Mouse (Mus musculus) midbrain, postnatal 0 days (tissue): ENCODE data around the gene Gnpda2. TPM values are rescaled to one million over a fixed set of nuclear protein-coding genes. Genes with fewer than 3 reads are reported as not detected.

ENCODE experiments used
- ATAC-seq: fragments of 200-750 bp; cut with Nextera tagmentation; 2 replicates; pipeline ENCODE4 v1.8.0; 2017; ENCODE audit warnings: moderate number of reproducible peaks, mild to moderate bottlenecking, moderate TSS enrichment, moderate library complexity; ENCODE audit not compliant: low FRiP score
- DNase-seq: peaks from one replicate; pipeline ENCODE4 v3.0.0-alpha.2; 2015; ENCODE audit warnings: low spot score
- H3K27ac ChIP-seq: fragments of 300-500 bp; sonication (generic); 2 replicates; pipeline ENCODE4 v1.5.1; 2014; ENCODE audit warnings: low read depth, mild to moderate bottlenecking, low read length, mixed read lengths
- H3K27me3 ChIP-seq: fragments of 300-500 bp; sonication (generic); 2 replicates; pipeline ENCODE4 v1.6.1; 2014; ENCODE audit warnings: low read length, control low read depth, mixed read lengths; ENCODE audit not compliant: insufficient read depth
- H3K36me3 ChIP-seq: fragments of 300-500 bp; sonication (generic); 2 replicates; pipeline ENCODE4 v1.6.1; 2014; ENCODE audit warnings: low read length, control low read depth, mixed read lengths; ENCODE audit not compliant: insufficient read depth
- H3K4me1 ChIP-seq: fragments of 300-500 bp; sonication (generic); 2 replicates; pipeline ENCODE4 v1.6.1; 2014; ENCODE audit warnings: mild to moderate bottlenecking, control low read depth, antibody characterized with exemption, low read length, mixed read lengths; ENCODE audit not compliant: insufficient read depth
- H3K4me2 ChIP-seq: fragments of 300-500 bp; sonication (generic); 2 replicates; pipeline ENCODE4 v1.6.1; 2014; ENCODE audit warnings: low read depth, mild to moderate bottlenecking, low read length, mixed read lengths; ENCODE audit not compliant: poor library complexity, severe bottlenecking
- H3K4me3 ChIP-seq: fragments of 300-500 bp; sonication (generic); 2 replicates; pipeline ENCODE4 v1.5.1; 2014; ENCODE audit warnings: low read depth, mild to moderate bottlenecking, low read length, moderate library complexity
- H3K9ac ChIP-seq: fragments of 300-500 bp; sonication (generic); replicated peaks from 2 replicates; pipeline ENCODE4 v1.6.1; 2014; ENCODE audit warnings: mild to moderate bottlenecking, low read length, moderate library complexity, mixed read lengths; ENCODE audit not compliant: poor library complexity, severe bottlenecking
- H3K9me3 ChIP-seq: fragments of 300-500 bp; sonication (generic); 2 replicates; pipeline ENCODE4 v1.6.1; 2016; ENCODE audit warnings: low read length, control low read depth
- CTCF ChIP-seq: IDR thresholded peaks from 2 replicates; pipeline ENCODE4 v1.5.1; 2016; ENCODE audit warnings: antibody characterized with exemption, mild to moderate bottlenecking
- WGBS: fragments of 180-500 bp; shearing (Covaris S2); extraction: QIAGEN DNeasy Blood & Tissue Kit; methylation state at CpG from one replicate; pipeline ENCODE4 v1.1.7; 2014; 5-methylcytosine and 5-hydroxymethylcytosine counted together
- polyA plus RNA-seq: library from polyadenylated mRNA; unstranded; fragments of >200 nt; fragmentation: Nextera tagmentation; extraction: Ambion mirVana; gene quantifications from 2 replicates; pipeline ENCODE4 v1.2.1, GENCODE M21; 2015
- total RNA-seq: library from RNA; depleted of rRNA; stranded (reverse); fragments of >200 nt; gene quantifications from 2 replicates; pipeline ENCODE4 v1.2.3, GENCODE M21; 2014; rRNA removed

Gene Gnpda2
- 14.3 and 14.9 TPM in 2 replicates for total RNA-seq
- 32.5 and 36.4 TPM in 2 replicates for polyA plus RNA-seq

DNA sequence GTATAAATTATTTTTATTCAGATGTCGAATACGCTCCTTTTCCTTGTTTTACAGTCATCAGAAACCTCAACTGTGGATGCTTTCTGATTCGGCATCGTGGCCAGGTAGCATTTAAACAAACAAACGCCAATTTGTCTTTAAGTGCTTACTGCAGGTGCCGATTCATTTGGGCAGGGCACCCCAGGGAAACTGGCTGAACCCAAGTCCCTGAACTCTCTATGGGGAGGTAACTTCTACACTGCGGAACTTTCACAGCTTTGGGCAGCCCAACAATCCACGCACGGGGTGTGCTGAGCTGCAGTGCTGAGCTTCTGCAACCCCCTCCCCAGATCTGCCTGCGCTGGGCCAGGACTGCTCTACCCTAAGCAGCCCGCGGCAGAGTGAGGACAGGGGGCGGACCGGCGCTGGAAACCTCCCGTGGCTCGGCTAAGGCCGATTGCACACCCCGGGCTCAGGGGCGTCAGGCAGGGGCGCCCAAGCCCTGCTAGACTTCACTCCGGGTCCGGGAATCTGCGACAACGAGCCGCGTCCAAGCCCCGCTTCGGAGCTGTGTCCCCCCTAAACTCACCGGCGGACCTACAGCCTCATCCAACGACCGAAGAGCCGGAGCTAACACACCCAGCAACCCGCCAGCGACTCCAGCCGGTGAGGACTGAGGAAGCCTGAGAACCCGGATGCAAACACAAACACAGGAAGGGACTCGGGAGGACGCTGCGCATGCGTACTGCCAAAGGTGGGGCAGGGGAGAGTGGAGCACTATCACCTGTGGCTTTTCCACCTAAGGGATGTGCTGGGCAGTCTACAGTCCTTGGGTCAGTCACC, at the start of gene Gnpda2:
TSS of gene Gnpda2 (minus strand) at position 701 of the 822 bp plus-strand sequence.
- Histone ChIP-seq H3K27me3 (no peaks in the 10 kb centered on the region), H3K4me3 (peak within 1 kb of the TSS; percentile 70), H3K27ac (peak within 1 kb of the TSS; percentile 81), H3K4me2 (peak within 1 kb of the TSS; percentile 73), H3K9me3 (no peaks in the 10 kb centered on the region), H3K36me3 (no peaks in the 10 kb centered on the region; the same call in 1 of the 2 replicates), H3K9ac (peak within 1 kb of the TSS; percentile 86), H3K4me1 (no peaks in the 10 kb centered on the region)
- ATAC-seq, result peak; percentile 96
- DNase-seq, result peak; percentile 97
- whole genome bisulfite sequencing, result 4% methylated on average over 42 of the region's 42 CpGs
- TF ChIP-seq CTCF, result peak; percentile 73

DNA sequence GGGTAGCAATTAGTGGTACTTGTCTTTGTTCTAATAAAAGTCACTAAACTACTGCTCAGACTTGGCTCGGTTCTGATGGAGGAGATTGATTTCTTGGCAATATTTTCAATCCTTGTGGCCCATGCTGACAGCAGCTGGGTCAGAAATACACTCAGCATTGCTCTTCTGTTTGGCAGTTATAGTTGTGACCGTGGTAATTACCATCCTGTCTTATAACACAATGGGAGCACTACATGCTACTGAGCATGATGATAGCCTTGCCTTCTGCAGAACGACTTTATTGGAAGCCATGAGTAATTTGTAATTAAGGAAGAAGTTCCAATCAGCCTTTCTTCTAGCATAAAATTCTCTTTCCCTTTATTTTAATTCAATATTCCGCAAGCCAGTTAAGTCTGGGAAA, 42.6 kb upstream of the Gnpda2 start:
- Histone ChIP-seq H3K4me3 (no peak overlapping the region), H3K36me3 (no peaks in the 10 kb centered on the region), H3K27ac (no peak overlapping the region), H3K27me3 (no peaks in the 10 kb centered on the region), H3K9me3 (no peaks in the 10 kb centered on the region), H3K4me2 (no peak overlapping the region), H3K4me1 (no peaks in the 10 kb centered on the region), H3K9ac (no peak overlapping the region)
- no peak for TF ChIP-seq CTCF
- ATAC-seq, result no peak
- WGBS, result 69% methylated on average over 4 of the region's 4 CpGs
- peak; percentile 47 for DNase-seq

DNA sequence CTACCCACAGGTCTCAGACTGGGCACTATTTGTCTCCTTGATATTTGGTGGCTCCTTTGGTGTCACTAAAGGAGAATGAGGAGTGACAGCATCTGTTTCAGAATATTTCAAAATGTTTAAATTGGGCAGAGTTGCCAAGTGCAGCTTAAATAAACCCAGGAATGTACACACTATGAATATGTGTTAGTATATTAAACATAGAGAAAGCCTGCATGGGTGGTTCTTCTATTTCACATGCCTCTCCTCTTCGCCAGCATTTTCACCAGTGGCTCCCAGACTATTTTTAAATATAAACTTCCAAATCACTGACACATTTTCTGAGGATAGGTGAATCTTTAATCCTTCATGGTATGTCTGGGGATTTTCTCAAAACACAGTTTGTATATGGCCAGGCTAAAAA, 28.8 kb upstream of the Gnpda2 start:
- Histone ChIP-seq H3K4me1 (no peaks in the 10 kb centered on the region), H3K4me2 (no peak overlapping the region), H3K36me3 (no peaks in the 10 kb centered on the region), H3K9me3 (no peaks in the 10 kb centered on the region), H3K4me3 (no peak overlapping the region), H3K27ac (no peak overlapping the region), H3K27me3 (no peaks in the 10 kb centered on the region), H3K9ac (no peak overlapping the region)
- no peak for TF ChIP-seq CTCF
- ATAC-seq (no peak), DNase-seq (no peak)
- WGBS, result 82% methylated on average over 1 of the region's 1 CpGs

DNA sequence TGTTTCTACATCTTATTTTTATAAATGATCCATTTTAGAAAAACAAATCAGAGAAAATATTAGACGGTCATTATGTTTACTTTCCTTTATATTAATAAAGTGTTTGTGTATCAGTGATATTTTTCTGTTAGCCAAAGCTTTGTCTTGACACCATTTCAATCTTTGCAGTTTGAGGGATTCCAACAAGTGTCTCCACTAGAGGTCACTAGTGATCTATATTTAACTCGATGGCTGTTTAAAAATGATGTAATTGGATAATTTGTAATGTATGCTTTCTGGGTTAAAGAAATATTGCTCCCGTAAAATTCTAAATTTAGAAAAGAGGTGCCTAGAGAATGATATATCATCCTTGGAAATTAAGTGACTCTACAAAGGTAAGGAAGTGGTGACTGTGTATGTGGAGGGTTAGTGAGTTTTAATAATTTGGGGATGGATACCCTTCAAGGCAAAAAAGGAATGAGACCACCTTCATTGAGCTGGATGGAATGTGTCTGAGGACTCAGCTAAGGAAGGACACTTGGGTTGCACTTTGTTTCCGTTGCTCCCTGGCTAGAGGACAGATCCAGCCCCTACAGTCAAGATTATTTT, 21.2 kb upstream of the Gnpda2 start:
- peak; percentile 82 for TF ChIP-seq CTCF
- no peak for ATAC-seq
- Histone ChIP-seq H3K27ac (no peak overlapping the region), H3K9me3 (no peaks in the 10 kb centered on the region), H3K4me3 (no peak overlapping the region), H3K4me2 (no peak overlapping the region), H3K4me1 (no peaks in the 10 kb centered on the region), H3K27me3 (no peaks in the 10 kb centered on the region), H3K9ac (no peak overlapping the region), H3K36me3 (no peaks in the 10 kb centered on the region)
- DNase-seq, result peak; percentile 78
- WGBS, result 20% methylated on average over 4 of the region's 4 CpGs

DNA sequence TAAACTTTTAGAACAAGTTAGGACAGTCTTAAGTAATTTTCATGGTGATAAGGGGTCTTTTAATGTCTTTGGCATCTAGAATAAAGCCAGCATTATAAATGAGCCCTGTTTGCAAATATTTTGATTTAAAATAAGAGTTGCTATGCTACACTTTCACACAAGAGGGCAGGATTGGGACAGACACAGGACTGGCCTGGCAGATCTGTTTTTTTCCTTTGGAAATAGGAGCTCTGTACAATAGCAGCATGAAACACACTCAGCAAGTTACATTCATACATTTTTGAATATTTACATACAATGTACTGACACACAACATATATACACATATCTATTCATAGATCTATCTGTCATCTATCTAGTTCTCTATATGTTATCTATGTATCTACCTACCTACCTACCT, 8.9 kb upstream of the Gnpda2 start:
- Histone ChIP-seq H3K27me3 (no peaks in the 10 kb centered on the region), H3K4me1 (no peaks in the 10 kb centered on the region), H3K36me3 (no peaks in the 10 kb centered on the region), H3K9ac (no peak overlapping the region), H3K9me3 (no peaks in the 10 kb centered on the region), H3K4me3 (no peak overlapping the region), H3K27ac (no peak overlapping the region), H3K4me2 (no peak overlapping the region)
- peak; percentile 83 for TF ChIP-seq CTCF
- no peak for ATAC-seq
- DNase-seq, result peak; percentile 64

DNA sequence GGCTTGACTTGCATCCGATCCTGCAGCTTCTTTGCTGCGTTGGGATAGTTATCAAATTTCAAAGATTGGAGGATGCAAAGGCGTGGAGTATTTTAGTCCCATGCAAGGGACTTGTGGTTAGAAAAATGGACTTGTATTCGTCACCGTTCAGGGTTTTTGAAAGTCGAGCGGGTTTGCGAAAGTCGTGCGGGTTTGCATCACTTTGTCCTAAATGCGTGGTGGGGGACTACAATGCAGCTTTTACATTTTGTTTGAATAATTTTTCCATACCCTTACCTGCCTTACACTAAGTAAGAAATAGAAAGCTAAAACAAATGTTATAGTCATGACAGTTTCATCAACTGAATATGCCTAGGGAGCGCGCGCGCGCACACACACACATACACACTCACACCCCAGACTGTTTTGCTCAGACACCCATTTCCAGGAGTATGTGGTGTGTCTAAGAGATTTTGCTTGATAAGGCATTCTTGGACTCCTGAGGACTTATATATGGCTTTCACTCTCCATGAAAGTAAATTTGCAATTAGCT, 34.7 kb downstream of the Gnpda2 start:
- H3K4me3 ChIP-seq, result peak overlapping the region; percentile 93
- peak overlapping the region; percentile 94 for H3K27ac ChIP-seq
- 10% methylated on average over 16 of the region's 16 CpGs for WGBS
- peak; percentile 38 for DNase-seq
- H3K9ac ChIP-seq, result peak overlapping the region; percentile 90
- peak overlapping the region; percentile 66 for H3K4me2 ChIP-seq
- H3K36me3 ChIP-seq, result peaks cover 14% of the 10 kb centered on the region; the same call in 1 of the 2 replicates
- H3K4me1 ChIP-seq, result no peaks in the 10 kb centered on the region
- no peaks in the 10 kb centered on the region for H3K27me3 ChIP-seq
- no peak for TF ChIP-seq CTCF
- no peaks in the 10 kb centered on the region for H3K9me3 ChIP-seq
- no peak; the same call in 1 of the 2 replicates for ATAC-seq
